Mouse (Mus musculus): ENCODE data around the gene Ecm1. TPM values are rescaled to one million over a fixed set of nuclear protein-coding genes. Genes with fewer than 3 reads are reported as not detected.
"Not testable (repeated sequence)": the region's sequence is repeated elsewhere in the genome, so short reads cannot be mapped to it uniquely, and the experiment has no call there.

Gene Ecm1
- total and polyA plus RNA-seq, 2 experiments: 48.1 to 374 TPM

DNA sequence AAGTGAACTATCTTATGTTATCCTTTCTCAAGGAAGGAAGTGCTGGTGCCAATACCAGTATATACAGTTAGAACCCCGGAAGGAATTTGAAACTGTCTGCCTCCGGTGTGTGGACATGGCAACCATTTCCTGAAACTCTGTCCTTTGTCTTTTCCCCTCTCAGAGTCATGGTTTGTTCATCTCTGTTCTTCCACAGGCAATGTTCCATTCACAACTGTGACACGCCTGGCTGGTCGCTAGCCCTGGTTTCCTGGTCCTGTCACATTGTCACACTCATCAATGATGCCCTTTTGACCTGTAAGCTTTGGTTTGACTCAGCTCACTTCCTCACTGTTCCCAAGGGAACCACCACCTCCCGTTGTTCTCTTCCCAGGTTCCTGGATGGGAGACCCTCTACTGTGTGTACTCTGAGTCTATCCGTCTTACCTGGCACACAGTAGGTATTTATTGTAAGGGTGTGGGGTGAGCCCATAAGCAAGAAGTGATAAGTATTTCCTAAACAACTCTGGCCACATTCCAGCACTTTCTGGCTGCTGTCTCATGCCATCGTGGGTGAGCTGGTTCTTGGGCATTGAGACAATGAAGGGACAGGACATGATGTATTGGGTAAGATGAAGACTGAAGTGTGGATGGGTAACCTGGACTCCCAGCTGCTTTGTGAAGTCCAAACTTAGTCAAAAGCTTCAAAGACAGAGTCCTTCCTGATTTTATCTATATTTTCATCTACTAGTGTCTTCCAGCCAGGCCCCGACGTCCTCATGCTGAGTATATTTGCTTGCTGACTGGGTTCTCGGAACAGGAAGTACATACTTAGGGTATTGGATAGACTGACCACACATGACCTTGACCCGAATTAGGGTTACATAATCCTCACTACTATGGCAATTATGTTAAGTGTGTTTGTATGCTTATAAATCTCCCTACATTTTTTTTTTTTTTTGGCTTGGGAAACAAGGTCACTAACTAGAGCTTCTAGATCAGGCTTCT lies 45.3 kb downstream of the Ecm1 start:
- 20% methylated on average over 11 of the region's 11 CpGs for WGBS
- no peaks in the 10 kb centered on the region for H3K79me2 ChIP-seq (ENCODE audit: control insufficient read depth, insufficient read depth, low read length)
- H3K4me1 ChIP-seq (ENCODE audit: control insufficient read depth, insufficient read depth, low read length): peaks cover 19% of the 10 kb centered on the region
- no peaks in the 10 kb centered on the region for H3K27me3 ChIP-seq (ENCODE audit: control insufficient read depth, insufficient read depth, low read length)
- peak overlapping the region; percentile 11; the same call in 1 of the 2 replicates for H3K27ac ChIP-seq (replicated peaks; ENCODE audit: insufficient read depth, low read depth, low read length)
- no peak overlapping the region for H3K9ac ChIP-seq (ENCODE audit: low read depth, low read length)
- peak; percentile 69 for DNase-seq (ENCODE audit: extremely low read depth, low read depth, low spot score)
- H3K4me3 ChIP-seq (ENCODE audit: insufficient read depth, low read depth, low read length): no peak overlapping the region
- H3K36me3 ChIP-seq (ENCODE audit: control insufficient read depth, insufficient read depth, low read length): no peaks in the 10 kb centered on the region
- TF ChIP-seq POLR2A (IDR thresholded peaks at IDR 0.05; ENCODE audit: extremely low read depth, insufficient read depth, low read length): no peak
- TF ChIP-seq CTCF (IDR thresholded peaks at IDR 0.05; ENCODE audit: low read depth, low read length): no peak

DNA sequence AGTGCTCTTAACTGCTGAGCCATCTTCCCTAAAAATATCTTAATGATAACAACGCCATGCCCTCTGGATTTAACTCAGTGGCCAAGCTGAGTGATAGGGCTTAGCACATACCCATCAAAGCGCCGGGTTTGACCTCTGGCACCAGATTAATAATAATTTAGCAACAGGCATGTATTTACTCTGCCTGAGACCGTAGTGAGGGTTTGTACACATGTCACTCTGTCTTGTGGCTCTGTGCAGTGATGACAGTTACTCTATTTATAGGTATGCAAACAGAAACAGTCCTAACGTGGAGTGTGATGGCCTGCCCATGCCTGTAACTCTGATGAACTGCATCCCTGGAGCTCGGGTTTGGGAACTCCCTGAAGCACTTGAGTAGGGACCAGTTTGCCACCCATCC lies 46.7 kb downstream of the Ecm1 start:
- no peak overlapping the region for H3K4me3 ChIP-seq (ENCODE audit: insufficient read depth, low read depth, low read length)
- peak; percentile 88 for DNase-seq (ENCODE audit: extremely low read depth, low read depth, low spot score)
- no peak overlapping the region; the same call in 1 of the 2 replicates for H3K27ac ChIP-seq (replicated peaks; ENCODE audit: insufficient read depth, low read depth, low read length)
- no peaks in the 10 kb centered on the region for H3K27me3 ChIP-seq (ENCODE audit: control insufficient read depth, insufficient read depth, low read length)
- H3K36me3 ChIP-seq (ENCODE audit: control insufficient read depth, insufficient read depth, low read length): no peaks in the 10 kb centered on the region
- no peak for TF ChIP-seq CTCF (IDR thresholded peaks at IDR 0.05; ENCODE audit: low read depth, low read length)
- no peak for TF ChIP-seq POLR2A (IDR thresholded peaks at IDR 0.05; ENCODE audit: extremely low read depth, insufficient read depth, low read length)
- no peak overlapping the region for H3K9ac ChIP-seq (ENCODE audit: low read depth, low read length)
- no peaks in the 10 kb centered on the region for H3K79me2 ChIP-seq (ENCODE audit: control insufficient read depth, insufficient read depth, low read length)
- peaks cover 19% of the 10 kb centered on the region for H3K4me1 ChIP-seq (ENCODE audit: control insufficient read depth, insufficient read depth, low read length)
- WGBS: 21% methylated on average over 6 of the region's 6 CpGs

DNA sequence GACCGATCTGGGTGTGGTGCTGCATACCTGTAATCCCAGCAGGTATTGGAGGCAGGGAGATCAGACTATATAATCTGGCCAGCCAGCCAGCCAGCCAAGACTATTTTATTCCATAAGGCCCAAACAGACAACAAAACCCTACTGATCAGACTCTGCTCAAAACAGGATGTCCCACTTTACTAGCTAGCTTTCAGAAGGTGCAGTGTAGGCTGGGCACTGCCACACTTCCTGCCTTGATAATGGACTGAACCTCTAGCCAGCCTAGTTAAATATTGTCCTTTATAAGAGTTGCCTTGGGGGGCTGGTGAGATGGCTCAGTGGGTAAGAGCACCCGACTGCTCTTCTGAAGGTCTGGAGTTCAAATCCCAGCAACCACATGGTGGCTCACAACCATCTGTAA lies 48.8 kb downstream of the Ecm1 start:
- H3K27me3 ChIP-seq (ENCODE audit: control insufficient read depth, insufficient read depth, low read length); H3K9ac ChIP-seq (ENCODE audit: low read depth, low read length); DNase-seq (ENCODE audit: extremely low read depth, low read depth, low spot score); H3K27ac ChIP-seq (replicated peaks; ENCODE audit: insufficient read depth, low read depth, low read length); H3K36me3 ChIP-seq (ENCODE audit: control insufficient read depth, insufficient read depth, low read length); H3K79me2 ChIP-seq (ENCODE audit: control insufficient read depth, insufficient read depth, low read length); H3K4me3 ChIP-seq (ENCODE audit: insufficient read depth, low read depth, low read length): not testable (repeated sequence)
- WGBS: 96% methylated on average over 2 of the region's 2 CpGs
- H3K4me1 ChIP-seq (ENCODE audit: control insufficient read depth, insufficient read depth, low read length): peaks cover 19% of the 10 kb centered on the region

DNA sequence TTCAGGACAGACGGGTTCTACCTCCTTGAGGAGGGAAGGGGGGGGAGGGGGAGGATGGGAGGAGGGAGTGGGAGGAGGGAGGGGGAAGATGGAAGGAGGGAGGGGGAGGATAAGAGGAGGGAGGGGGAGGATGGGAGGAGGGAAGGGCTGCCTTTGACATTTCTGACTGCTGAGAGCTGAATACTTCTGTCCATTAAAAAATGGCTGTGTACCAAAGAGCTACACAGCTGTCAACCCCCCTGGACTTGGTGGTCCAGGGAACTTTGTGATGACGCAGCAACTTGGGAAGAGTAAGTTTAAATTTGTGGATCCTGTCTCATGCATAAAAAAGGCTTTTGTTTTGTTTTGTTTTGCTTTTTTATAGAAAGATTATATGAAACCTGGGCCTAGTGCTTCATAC lies 49.4 kb downstream of the Ecm1 start:
- no peak for TF ChIP-seq POLR2A (IDR thresholded peaks at IDR 0.05; ENCODE audit: extremely low read depth, insufficient read depth, low read length)
- no peak for TF ChIP-seq CTCF (IDR thresholded peaks at IDR 0.05; ENCODE audit: low read depth, low read length)
- Histone ChIP-seq H3K79me2 (ENCODE audit: control insufficient read depth, insufficient read depth, low read length) (no peaks in the 10 kb centered on the region), H3K9ac (ENCODE audit: low read depth, low read length) (no peak overlapping the region), H3K4me1 (ENCODE audit: control insufficient read depth, insufficient read depth, low read length) (peaks cover 19% of the 10 kb centered on the region), H3K27me3 (ENCODE audit: control insufficient read depth, insufficient read depth, low read length) (no peaks in the 10 kb centered on the region), H3K27ac (replicated peaks; ENCODE audit: insufficient read depth, low read depth, low read length) (no peak overlapping the region), H3K4me3 (ENCODE audit: insufficient read depth, low read depth, low read length) (no peak overlapping the region), H3K36me3 (ENCODE audit: control insufficient read depth, insufficient read depth, low read length) (no peaks in the 10 kb centered on the region)
- DNase-seq (ENCODE audit: extremely low read depth, low read depth, low spot score): no peak
- WGBS: 68% methylated on average over 2 of the region's 2 CpGs

DNA sequence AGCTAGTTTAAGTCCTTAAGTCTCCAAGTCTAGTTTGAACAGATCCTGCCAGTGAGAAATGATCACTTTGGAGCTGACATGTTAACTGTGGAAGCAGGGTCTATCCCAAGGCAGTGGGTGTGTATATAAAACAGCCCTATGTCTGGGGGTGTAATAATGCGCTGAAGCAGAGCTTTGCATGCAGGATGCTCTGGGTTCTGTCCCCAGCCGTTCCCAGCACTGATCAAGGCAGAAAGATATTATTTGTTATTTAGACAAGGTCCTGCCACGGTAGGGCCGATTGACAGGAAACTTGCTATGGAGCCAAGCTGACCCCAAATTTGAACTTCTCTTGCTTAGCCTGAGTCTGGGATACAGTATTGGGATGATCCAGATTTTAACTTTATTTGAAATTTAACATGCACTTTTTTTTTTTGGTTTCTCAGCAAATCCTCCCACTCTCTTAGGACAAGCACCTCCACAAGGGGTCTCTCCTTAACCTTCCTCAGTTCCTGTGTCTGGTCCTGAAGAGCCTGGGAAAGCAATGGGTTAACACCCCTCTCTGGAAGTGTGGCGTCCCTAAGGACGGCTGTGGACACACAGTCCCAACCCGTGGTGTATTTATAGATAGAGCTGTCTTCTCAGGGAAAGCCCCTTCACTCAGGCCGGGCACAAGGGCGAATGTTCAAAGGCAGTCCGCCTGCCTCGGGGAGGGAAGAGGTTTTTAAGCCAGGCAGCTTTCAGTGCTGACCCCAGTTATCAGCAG lies 50.0 kb downstream of the Ecm1 start:
- H3K4me1 ChIP-seq (ENCODE audit: control insufficient read depth, insufficient read depth, low read length): peaks cover 18% of the 10 kb centered on the region
- H3K4me3 ChIP-seq (ENCODE audit: insufficient read depth, low read depth, low read length): no peak overlapping the region
- 51% methylated on average over 11 of the region's 11 CpGs for WGBS
- H3K36me3 ChIP-seq (ENCODE audit: control insufficient read depth, insufficient read depth, low read length): no peaks in the 10 kb centered on the region
- no peaks in the 10 kb centered on the region for H3K27me3 ChIP-seq (ENCODE audit: control insufficient read depth, insufficient read depth, low read length)
- DNase-seq (ENCODE audit: extremely low read depth, low read depth, low spot score): no peak
- TF ChIP-seq POLR2A (IDR thresholded peaks at IDR 0.05; ENCODE audit: extremely low read depth, insufficient read depth, low read length) (no peak), CTCF (IDR thresholded peaks at IDR 0.05; ENCODE audit: low read depth, low read length) (no peak)
- H3K79me2 ChIP-seq (ENCODE audit: control insufficient read depth, insufficient read depth, low read length): no peaks in the 10 kb centered on the region
- H3K27ac ChIP-seq (replicated peaks; ENCODE audit: insufficient read depth, low read depth, low read length): no peak overlapping the region
- H3K9ac ChIP-seq (ENCODE audit: low read depth, low read length): no peak overlapping the region

All from liver, adult 2 months (tissue).